Mouse (Mus musculus): ENCODE data around the gene Prr5.

DNA sequence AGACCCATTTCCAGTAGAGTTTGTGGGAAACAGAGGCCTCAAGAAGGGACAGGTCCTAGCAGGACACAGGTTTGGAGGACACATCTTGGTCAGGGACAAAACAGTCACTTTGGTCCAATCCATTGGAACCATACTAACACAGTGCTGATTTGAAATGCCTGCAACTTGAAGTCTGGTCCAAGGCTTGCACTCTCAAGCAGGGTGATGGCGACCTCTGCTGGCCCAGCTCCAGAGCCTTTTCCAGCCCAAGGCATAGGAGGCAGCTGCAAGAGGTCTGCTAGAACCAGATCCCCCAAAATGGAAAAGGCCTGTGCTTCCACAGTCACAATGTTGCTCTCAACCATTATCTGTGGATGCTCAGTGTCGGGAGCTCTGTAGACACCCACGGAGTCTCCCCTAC is 39.7 kb upstream of the Prr5 start:
- no peak for TF ChIP-seq POLR2A (IDR thresholded peaks at IDR 0.05; ENCODE audit: insufficient read length, low read depth)
- TF ChIP-seq TCF12 (IDR thresholded peaks at IDR 0.05; ENCODE audit: insufficient read depth, poor library complexity, severe bottlenecking) = no peak
- no peak for TF ChIP-seq MYOG (IDR thresholded peaks at IDR 0.05; ENCODE audit: control insufficient read depth in 1 of 3, insufficient read depth in 1 of 3, insufficient read length in 2 of 3, low read depth in 2 of 3)
- no peak for TF ChIP-seq USF1 (IDR thresholded peaks at IDR 0.05; ENCODE audit: low read depth)
- TF ChIP-seq CEBPB (IDR thresholded peaks at IDR 0.05; ENCODE audit: insufficient read depth, poor library complexity, severe bottlenecking) = no peak
- no peak for TF ChIP-seq POLR2AphosphoS2 (IDR thresholded peaks at IDR 0.05; ENCODE audit: insufficient read length, low read depth)
- TF ChIP-seq MAX (IDR thresholded peaks at IDR 0.05; ENCODE audit: low read depth) = no peak
- TF ChIP-seq SRF (IDR thresholded peaks at IDR 0.05; ENCODE audit: control insufficient read depth, insufficient read length, low read depth) = no peak
- no peak for TF ChIP-seq MYOD1 (IDR thresholded peaks at IDR 0.05; ENCODE audit: control insufficient read depth in 1 of 3, insufficient read length in 2 of 3, low read depth in 2 of 3)
- no peak for TF ChIP-seq E2F4 (IDR thresholded peaks at IDR 0.05; ENCODE audit: insufficient read depth)
- no peak for TF ChIP-seq TCF3 (IDR thresholded peaks at IDR 0.05; ENCODE audit: insufficient read length, low read depth)
